Mouse (Mus musculus) testis, postnatal 14 days (tissue): ENCODE data around the gene Flot2.
A peak's percentile ranks its signal among the peaks of the same experiment; 100 is the strongest.
"Not testable (repeated sequence)": the region's sequence is repeated elsewhere in the genome, so short reads cannot be mapped to it uniquely, and the experiment has no call there.

Experiments
- DNase-seq: peaks from one replicate; pipeline ENCODE4 v3.0.0; 2021; ENCODE audit warnings: low spot score

The Flot2 gene

DNA sequence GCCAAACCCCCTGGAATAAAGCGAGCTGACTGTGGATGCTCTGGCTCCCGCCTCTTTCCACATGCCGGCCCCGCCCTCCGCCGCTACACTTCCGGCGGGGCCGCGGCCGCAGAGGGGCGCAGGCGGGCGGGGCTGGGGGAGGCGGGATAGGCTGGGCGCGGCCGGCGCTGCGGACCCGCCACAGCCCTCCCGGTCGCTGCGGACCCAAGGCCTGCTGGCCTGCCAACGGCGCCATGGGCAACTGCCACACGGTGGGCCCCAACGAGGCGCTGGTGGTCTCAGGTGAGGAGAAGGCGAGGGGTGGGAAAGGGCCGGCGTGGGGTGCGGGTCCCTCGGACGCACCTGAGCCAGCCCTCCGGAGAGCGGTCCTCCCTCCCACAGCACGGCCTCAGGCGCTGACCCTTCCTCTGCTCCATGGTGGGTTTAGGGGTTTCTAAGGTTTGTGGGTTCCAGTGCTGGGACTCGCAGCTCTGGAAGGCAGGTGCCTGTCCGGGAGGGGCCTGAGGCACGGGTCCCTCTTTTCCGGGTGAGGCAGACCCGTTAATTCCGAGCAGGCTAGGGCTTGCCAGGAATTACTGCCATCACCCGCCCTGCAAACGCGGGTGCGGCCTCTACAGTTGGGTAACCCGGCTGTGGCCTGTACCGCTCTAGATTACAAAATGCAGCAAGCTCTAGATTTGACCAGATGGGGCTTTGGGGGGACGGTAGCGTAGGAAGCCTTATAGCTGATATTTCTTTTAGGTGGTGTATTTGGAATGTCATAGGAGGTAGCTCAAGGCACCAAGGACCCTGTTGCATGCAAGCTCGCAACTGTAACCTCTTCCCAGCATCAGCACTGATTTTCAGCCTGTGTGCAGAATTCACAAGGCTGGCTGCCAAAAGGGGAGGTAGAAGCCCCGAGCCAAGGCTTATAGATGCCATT lies at the start of gene Flot2:
Flot2 (plus strand) TSS at position 101 of the 922 bp plus-strand sequence.
- DNase-seq: peak; percentile 70

GRCm38 (mm10) chr11:77989071-77989690 lies 48.5 kb upstream of the Flot2 start:
- DNase-seq: no peak

GRCm38 (mm10) chr11:77995556-77995955 lies 42.2 kb upstream of the Flot2 start:
- no peak for DNase-seq

- no peak for DNase-seq
These were observed 31.3 kb upstream of the Flot2 start for GRCm38 (mm10) chr11:78006446-78006845.

DNA sequence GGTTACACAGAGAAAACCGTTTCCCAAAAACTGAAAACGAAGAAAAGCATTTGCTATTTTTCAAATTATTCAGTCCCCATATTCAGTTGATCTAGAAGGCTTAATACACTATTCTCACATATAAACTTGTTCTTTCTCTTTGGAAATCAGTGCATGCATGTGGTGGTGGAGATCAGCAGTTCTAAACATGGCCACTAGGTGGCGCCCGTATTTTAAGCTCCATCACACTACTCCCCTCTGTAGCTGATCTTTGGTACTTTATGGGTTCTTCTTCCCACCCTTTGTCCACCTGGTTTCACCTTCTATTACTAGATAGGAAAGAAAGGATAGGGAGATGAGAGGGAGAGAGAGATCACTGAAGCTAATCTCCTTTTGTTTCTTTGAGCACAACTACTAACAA lies 18.1 kb upstream of the Flot2 start:
- no peak for DNase-seq

DNA sequence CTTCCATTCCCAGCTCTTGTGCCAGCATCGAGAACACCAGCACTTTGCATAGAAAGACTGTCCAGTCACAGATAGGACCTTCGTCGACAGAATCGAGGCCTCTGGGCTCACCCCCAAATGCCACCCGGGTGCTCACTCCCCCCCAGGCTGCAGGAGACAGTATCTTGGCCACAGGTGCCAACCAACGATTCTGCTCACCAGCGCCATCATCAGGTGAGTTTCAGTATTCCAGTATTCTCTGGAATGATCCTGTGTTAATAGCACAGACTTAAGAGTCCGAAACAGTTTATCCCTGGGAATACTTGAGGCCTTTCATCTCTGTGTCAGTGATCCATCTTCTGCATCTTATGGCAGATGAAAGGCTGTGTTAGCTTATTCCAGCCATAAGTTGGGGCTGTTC lies 14.1 kb upstream of the Flot2 start:
- DNase-seq: no peak

DNA sequence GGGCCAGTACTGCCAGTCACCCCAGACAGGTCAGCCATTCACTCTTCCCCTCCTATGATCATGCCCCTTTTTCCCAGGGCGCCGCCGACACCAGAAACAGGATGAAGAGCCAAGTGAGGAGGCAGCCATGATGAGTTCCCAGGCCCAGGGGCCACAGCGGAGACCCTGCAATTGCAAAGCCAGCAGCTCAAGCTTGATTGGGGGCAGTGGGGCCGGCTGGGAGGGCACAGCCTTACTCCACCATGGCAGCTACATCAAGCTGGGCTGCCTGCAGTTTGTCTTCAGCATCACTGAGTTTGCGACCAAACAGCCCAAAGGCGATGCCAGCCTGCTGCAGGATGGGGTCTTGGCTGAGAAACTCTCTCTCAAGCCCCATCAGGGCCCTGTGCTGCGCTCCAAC lies 8.5 kb upstream of the Flot2 start:
- DNase-seq: no peak

DNA sequence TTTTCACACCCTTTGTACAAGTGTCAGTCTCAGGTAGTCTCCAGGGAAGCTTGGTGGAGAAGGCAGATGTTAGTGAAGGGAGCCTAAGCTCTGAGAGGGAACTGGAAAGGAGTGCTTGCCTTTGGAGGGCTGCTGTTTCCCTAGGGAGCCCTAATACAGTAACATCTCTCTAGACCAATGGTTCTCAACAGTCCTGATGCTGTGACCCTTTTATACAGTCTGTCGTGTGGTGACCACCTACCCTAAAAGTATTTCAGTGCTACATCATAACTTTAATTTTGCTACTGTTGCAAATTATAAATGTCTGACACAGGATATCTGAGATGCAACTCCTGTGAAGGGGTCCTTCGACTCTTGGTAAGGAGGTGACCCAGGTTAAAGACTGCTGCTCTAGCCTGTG lies 7.1 kb upstream of the Flot2 start:
- no peak for DNase-seq

GRCm38 (mm10) chr11:78031389-78031788 lies 6.3 kb upstream of the Flot2 start:
- DNase-seq: no peak

- DNase-seq: peak; percentile 92
These were observed 5.6 kb upstream of the Flot2 start, which contains the start of gene Dhrs13 for GRCm38 (mm10) chr11:78031947-78032808. Gene Dhrs13 (plus strand): TSS chr11:78032280.

- no peak for DNase-seq
These were observed 4.9 kb upstream of the Flot2 start for GRCm38 (mm10) chr11:78032809-78033195.

GRCm38 (mm10) chr11:78033931-78034617 lies 3.7 kb upstream of the Flot2 start:
- no peak for DNase-seq

- DNase-seq: no peak
These were observed 940 bp upstream of the Flot2 start for GRCm38 (mm10) chr11:78036791-78037190.

DNA sequence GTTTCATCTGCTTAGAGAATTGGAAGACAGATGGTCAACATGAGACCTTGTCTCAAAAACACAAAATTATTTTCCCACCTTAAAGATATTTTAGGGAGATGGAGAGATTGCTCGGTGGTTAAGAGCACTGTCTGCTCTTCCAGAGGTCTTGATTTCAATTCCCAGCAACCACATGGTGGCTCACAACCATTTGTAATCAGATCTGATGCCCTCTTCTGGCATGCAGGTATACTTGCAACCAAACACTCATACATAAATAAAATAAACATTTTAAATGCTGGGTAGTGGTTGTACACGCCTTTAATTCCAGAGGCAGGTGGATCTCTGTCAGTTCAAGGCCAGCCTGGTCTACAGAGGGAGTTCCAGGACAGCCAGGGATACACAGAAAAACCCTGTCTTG lies 3.1 kb downstream of the Flot2 start:
- no peak for DNase-seq

DNA sequence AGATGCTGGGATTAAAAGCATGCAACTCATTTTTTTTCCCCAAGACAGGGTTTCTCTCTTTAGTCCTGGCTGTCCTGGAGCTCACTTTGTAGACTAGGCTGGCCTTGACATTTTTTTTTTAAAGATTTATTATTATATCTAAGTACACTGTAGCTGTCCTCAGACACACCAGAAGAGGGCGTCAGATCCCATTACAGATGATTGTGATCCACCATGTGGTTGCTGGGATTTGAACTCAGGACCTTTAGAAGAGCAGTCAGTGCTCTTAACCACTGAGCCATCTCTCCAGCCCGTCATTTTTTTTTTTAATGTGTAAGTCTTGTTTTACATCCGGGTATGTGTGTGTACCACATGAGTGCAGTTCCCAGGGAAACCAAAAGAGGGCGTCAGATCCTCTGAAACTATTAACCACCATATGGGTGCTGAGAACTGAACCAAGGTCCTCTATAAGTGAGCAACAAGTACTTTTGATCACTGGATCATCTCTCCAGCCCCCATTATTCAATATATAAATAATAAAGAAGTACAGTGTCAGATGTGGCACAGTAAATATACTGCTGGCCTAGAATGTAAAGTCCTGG lies 4.6 kb downstream of the Flot2 start:
- DNase-seq: not testable (repeated sequence)

- DNase-seq: peak; percentile 81
These were observed 7.1 kb downstream of the Flot2 start for GRCm38 (mm10) chr11:78044758-78045251.

- DNase-seq: not testable (repeated sequence)
These were observed 10.9 kb downstream of the Flot2 start for GRCm38 (mm10) chr11:78048637-78049036.

- DNase-seq: no peak
These were observed 15.3 kb downstream of the Flot2 start for GRCm38 (mm10) chr11:78053078-78053477.

DNA sequence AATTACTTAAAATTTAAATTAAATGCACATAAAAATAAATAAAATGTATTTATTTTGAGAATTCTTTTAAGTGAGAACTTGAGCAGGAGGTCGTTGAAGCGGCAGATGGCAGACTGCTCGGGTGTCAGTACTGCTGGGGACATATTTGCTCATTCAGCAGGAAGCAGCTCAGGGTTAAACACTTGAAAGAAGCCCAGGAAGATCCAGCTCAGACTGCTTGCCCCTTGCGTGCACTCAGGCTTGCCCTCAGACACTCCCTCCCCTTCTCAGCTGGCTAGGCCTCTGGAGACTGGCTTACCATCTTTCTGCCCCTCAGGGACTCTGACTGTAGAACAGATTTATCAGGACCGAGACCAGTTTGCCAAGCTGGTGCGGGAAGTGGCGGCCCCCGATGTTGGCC lies 19.2 kb downstream of the Flot2 start:
- DNase-seq: no peak

- peak; percentile 70 for DNase-seq
These were observed 22.4 kb downstream of the Flot2 start for GRCm38 (mm10) chr11:78059833-78060757.
